Mouse (Mus musculus) embryonic facial prominence, embryonic 11.5 days (tissue): ENCODE measurements around the gene Ifitm7. TPM values are rescaled to one million over a fixed set of nuclear protein-coding genes. Genes with fewer than 3 reads are reported as not detected.

Experiments used
- ATAC-seq: fragments of 200-750 bp; cut with Nextera tagmentation; replicated peaks from 2 replicates; pipeline ENCODE4 v1.8.0; 2017; ENCODE audit warnings: low read depth; ENCODE audit not compliant: insufficient number of reproducible peaks, low FRiP score, low TSS enrichment
- DNase-seq: peaks from one replicate; pipeline ENCODE4 v3.0.0-alpha.2; 2015; ENCODE audit warnings: low spot score
- H3K27ac ChIP-seq: fragments of 300-500 bp; sonication (generic); replicated peaks from 2 replicates; pipeline ENCODE4 v1.5.1; 2014; ENCODE audit warnings: mild to moderate bottlenecking, low read depth, low read length, control low read depth
- H3K27me3 ChIP-seq: fragments of 300-500 bp; sonication (generic); 2 replicates; pipeline ENCODE4 v1.6.1; 2014; ENCODE audit warnings: mild to moderate bottlenecking, low read length, moderate library complexity, mixed read lengths; ENCODE audit not compliant: control insufficient read depth, insufficient read depth
- H3K36me3 ChIP-seq: fragments of 300-500 bp; sonication (generic); replicated peaks from 2 replicates; pipeline ENCODE4 v1.6.1; 2014; ENCODE audit warnings: low read depth, mild to moderate bottlenecking, low read length, moderate library complexity, mixed read lengths; ENCODE audit not compliant: control insufficient read depth, insufficient read depth
- H3K4me1 ChIP-seq: fragments of 300-500 bp; sonication (generic); 2 replicates; pipeline ENCODE4 v1.6.1; 2014; ENCODE audit warnings: low read length, mixed read lengths; ENCODE audit not compliant: control insufficient read depth, insufficient read depth
- H3K4me2 ChIP-seq: fragments of 300-500 bp; sonication (generic); 2 replicates; pipeline ENCODE4 v1.6.1; 2014; ENCODE audit warnings: low read depth, mild to moderate bottlenecking, control low read depth, low read length, moderate library complexity
- H3K4me3 ChIP-seq: fragments of 300-500 bp; sonication (generic); 2 replicates; pipeline ENCODE4 v1.5.1; 2014; ENCODE audit warnings: low read depth, low read length, control low read depth
- H3K9ac ChIP-seq: fragments of 300-500 bp; sonication (generic); replicated peaks from 2 replicates; pipeline ENCODE4 v1.6.1; 2014; ENCODE audit warnings: mild to moderate bottlenecking, control low read depth, low read length
- H3K9me3 ChIP-seq: fragments of 300-500 bp; sonication (generic); replicated peaks from 2 replicates; pipeline ENCODE4 v1.6.1; 2016; ENCODE audit warnings: mild to moderate bottlenecking, low read length, inconsistent platforms, mixed read lengths; ENCODE audit not compliant: control insufficient read depth
- WGBS: fragments of 180-500 bp; shearing (Covaris S2); extraction: QIAGEN DNeasy Blood & Tissue Kit; methylation state at CpG from one replicate; pipeline ENCODE4 v1.1.7; 2014; 5-methylcytosine and 5-hydroxymethylcytosine counted together
- polyA plus RNA-seq: library from polyadenylated mRNA; unstranded; fragments of >200 nt; fragmentation: Nextera tagmentation; extraction: Ambion mirVana; gene quantifications from 2 replicates; pipeline ENCODE4 v1.2.1, GENCODE M21; 2014

Ifitm7 gene
- polyA plus RNA-seq, 1 experiment from 2014 or later = 0.11 TPM

DNA sequence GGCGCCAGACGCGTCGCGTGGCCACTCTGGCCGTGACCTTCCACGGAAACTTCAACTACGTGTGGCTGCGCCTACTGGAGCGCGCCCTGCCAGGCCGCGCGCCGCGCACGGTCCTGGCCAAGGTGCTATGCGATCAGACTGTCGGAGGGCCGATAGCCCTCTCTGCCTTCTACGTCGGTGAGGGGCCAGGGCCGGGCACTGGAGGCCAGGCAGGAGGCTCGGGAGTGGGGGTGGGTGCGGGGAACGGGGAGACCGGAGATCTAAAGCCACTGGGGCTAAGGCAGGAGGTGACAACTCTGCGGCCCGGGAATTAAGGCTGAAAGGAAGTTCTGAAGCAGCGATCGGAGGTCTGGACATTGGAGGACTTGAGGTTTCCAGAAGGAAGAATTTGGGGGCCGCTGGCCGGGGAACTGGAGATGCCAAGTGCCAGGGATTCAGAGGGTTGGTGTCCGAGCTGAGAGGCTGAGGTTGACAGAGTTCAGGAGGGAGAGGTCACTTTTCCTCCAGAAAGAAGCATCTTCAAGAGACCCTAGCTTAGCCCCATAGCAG lies 45.8 kb downstream of the Ifitm7 start:
- Histone ChIP-seq H3K4me3 (peak overlapping the region; percentile 48), H3K9ac (peak overlapping the region; percentile 62), H3K4me1 (no peaks in the 10 kb centered on the region), H3K36me3 (no peaks in the 10 kb centered on the region), H3K27ac (no peak overlapping the region), H3K4me2 (peak overlapping the region; percentile 90), H3K27me3 (peaks cover 3% of the 10 kb centered on the region; the same call in 1 of the 2 replicates), H3K9me3 (no peaks in the 10 kb centered on the region)
- DNase-seq (peak; percentile 32), ATAC-seq (peak; percentile 82)
- WGBS = 3% methylated on average over 34 of the region's 34 CpGs

GRCm38 (mm10) chr16:13940139-13940846 lies 46.4 kb downstream of the Ifitm7 start:
- peak; percentile 83 for ATAC-seq
- no peak overlapping the region for H3K27ac ChIP-seq
- 5% methylated on average over 28 of the region's 28 CpGs for WGBS

More at GRCm38 (mm10) chr16:13940139-13940846, 46.4 kb downstream of the Ifitm7 start:
- H3K27me3 ChIP-seq = peaks cover 3% of the 10 kb centered on the region; the same call in 1 of the 2 replicates
- DNase-seq = peak; percentile 74
- H3K4me3 ChIP-seq = peak overlapping the region; percentile 48
- H3K9me3 ChIP-seq = no peaks in the 10 kb centered on the region
- H3K9ac ChIP-seq = peak overlapping the region; percentile 62
- H3K36me3 ChIP-seq = no peaks in the 10 kb centered on the region
- H3K4me2 ChIP-seq = peak overlapping the region; percentile 90
- no peaks in the 10 kb centered on the region for H3K4me1 ChIP-seq

Other genes with a start within 250 kb of the Ifitm7 start
- gene Rrn3, start 206.2 kb downstream of the Ifitm7 start, polyA plus RNA-seq = 80.0 and 84.3 TPM in 2 replicates
- gene Ntan1, start 168.0 kb downstream of the Ifitm7 start, polyA plus RNA-seq = 182 and 190 TPM in 2 replicates
- gene Pdxdc1, start 83.8 kb downstream of the Ifitm7 start, polyA plus RNA-seq = 91.2 and 94.9 TPM in 2 replicates
- 2.8 and 4.4 TPM in 2 replicates for gene Mpv17l, start 83.7 kb downstream of the Ifitm7 start, polyA plus RNA-seq
- 12.6 and 14.2 TPM in 2 replicates for gene 2900011O08Rik, start 284 bp downstream of the Ifitm7 start, polyA plus RNA-seq
- gene Nde1, start 176.4 kb upstream of the Ifitm7 start, polyA plus RNA-seq = 161 and 168 TPM in 2 replicates
- gene Marf1, start 176.5 kb upstream of the Ifitm7 start, polyA plus RNA-seq = 19.1 and 19.2 TPM in 2 replicates